Mouse (Mus musculus) embryo, embryonic 10.5 days (tissue): ENCODE data around the gene Slc30a3.
"Not testable (repeated sequence)": the region's sequence is repeated elsewhere in the genome, so short reads cannot be mapped to it uniquely, and the experiment has no call there.

ENCODE experiments used
- DNase-seq: peaks from one replicate; pipeline ENCODE4 v3.0.0-alpha.2; 2015; ENCODE audit warnings: low spot score

Gene Slc30a3

GRCm38 (mm10) chr5:31093151-31094041, 14.6 kb downstream of the Slc30a3 start:
- peak; percentile 46 for DNase-seq

GRCm38 (mm10) chr5:31092231-31092975, 15.6 kb downstream of the Slc30a3 start:
- no peak for DNase-seq

- no peak for DNase-seq
Measured at GRCm38 (mm10) chr5:31087131-31087530, 20.9 kb downstream of the Slc30a3 start.

- DNase-seq: no peak
Measured at GRCm38 (mm10) chr5:31086606-31087005, 21.4 kb downstream of the Slc30a3 start.

GRCm38 (mm10) chr5:31083949-31084348, 24.1 kb downstream of the Slc30a3 start:
- no peak for DNase-seq

GRCm38 (mm10) chr5:31082935-31083625, 25.0 kb downstream of the Slc30a3 start:
- DNase-seq: no peak

GRCm38 (mm10) chr5:31082355-31082754, 25.7 kb downstream of the Slc30a3 start:
- peak; percentile 78 for DNase-seq

GRCm38 (mm10) chr5:31081386-31081785, 26.7 kb downstream of the Slc30a3 start:
- peak; percentile 76 for DNase-seq

GRCm38 (mm10) chr5:31080795-31081164, 27.3 kb downstream of the Slc30a3 start:
- no peak for DNase-seq

GRCm38 (mm10) chr5:31080059-31080794, 27.8 kb downstream of the Slc30a3 start:
- DNase-seq: no peak

- DNase-seq: no peak
Measured at GRCm38 (mm10) chr5:31076346-31076745, 31.7 kb downstream of the Slc30a3 start.

- DNase-seq: no peak
Measured at GRCm38 (mm10) chr5:31073176-31073575, 34.9 kb downstream of the Slc30a3 start.

- DNase-seq: no peak
Measured at GRCm38 (mm10) chr5:31071821-31072220, 36.2 kb downstream of the Slc30a3 start.

- DNase-seq: no peak
Measured at GRCm38 (mm10) chr5:31071059-31071458, 37.0 kb downstream of the Slc30a3 start.

- no peak for DNase-seq
Measured at GRCm38 (mm10) chr5:31069810-31070209, 38.2 kb downstream of the Slc30a3 start.

- peak; percentile 65 for DNase-seq
Measured at GRCm38 (mm10) chr5:31055216-31056140, 52.6 kb downstream of the Slc30a3 start.

- peak; percentile 94 for DNase-seq
Measured at GRCm38 (mm10) chr5:31054261-31055215, 53.5 kb downstream of the Slc30a3 start, which contains the start of gene Cad. Cad (plus strand) TSS chr5:31054780.

- not testable (repeated sequence) for DNase-seq
Measured at GRCm38 (mm10) chr5:31053728-31054127, 54.3 kb downstream of the Slc30a3 start.

GRCm38 (mm10) chr5:31050427-31050826, 57.6 kb downstream of the Slc30a3 start:
- DNase-seq: no peak
